Mouse (Mus musculus) lung, postnatal 0 days (tissue): ENCODE results near the gene Gm26620.

Experiments used
- CTCF ChIP-seq: IDR thresholded peaks from 2 replicates; pipeline ENCODE4 v1.5.1; 2016; ENCODE audit warnings: antibody characterized with exemption, mild to moderate bottlenecking
- EP300 ChIP-seq: IDR thresholded peaks from 2 replicates; pipeline ENCODE4 v1.6.1; 2016; ENCODE audit warnings: antibody characterized with exemption, mild to moderate bottlenecking, control low read depth

DNA sequence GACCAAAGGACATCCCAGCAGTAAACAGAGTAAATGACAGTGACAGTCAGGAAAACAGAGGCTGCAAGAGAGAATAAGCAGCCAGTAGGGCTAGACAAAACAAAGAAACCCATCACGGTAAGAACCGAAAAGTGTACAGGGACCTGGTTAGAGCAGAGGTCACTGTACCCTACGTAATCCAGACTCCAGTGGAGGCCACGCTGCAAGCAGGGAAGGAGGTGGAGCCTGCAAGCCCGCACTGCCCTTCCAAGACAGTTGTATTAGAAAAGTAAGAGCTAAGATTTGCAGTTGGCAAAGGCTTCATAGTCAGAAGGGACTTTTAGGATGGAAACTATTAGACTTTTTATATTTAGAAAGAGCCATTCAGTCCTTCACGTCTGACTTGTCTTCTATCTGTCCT, 42.1 kb downstream of the Gm26620 start:
- TF ChIP-seq CTCF (no peak), EP300 (no peak)
